ENCODE assay signal across 16 mouse cellular contexts in genomic region chr10:83852194-83852593, GRCm38 (mm10).
A peak's percentile ranks its signal among the peaks of the same experiment; 100 is the strongest.
DNase-seq lines count a peak whose midpoint lies in the region; ATAC-seq and TF ChIP-seq lines count a peak whose summit lies in the region.
"Had no signal": no experiment of that assay in that cellular context is flagged by ENCODE, and none has a peak within 500 bp of the region (broad histone marks: within the 10 kb centered on the region; RNA-seq: fewer than 3 reads in every experiment).

No protein-coding gene starts in this region.

- H3K4me3 ChIP-seq in forebrain, embryonic 16.5 days (replicated peaks; ENCODE audit: low read length), result no peak overlapping the region
- no peak overlapping the region for H3K4me3 ChIP-seq in forebrain, embryonic 15.5 days
- H3K4me3 ChIP-seq in lung, embryonic 14.5 days (ENCODE audit: low read depth, low read length), result no peak overlapping the region
- H3K4me3 ChIP-seq in lung, adult 2 months (replicated peaks; ENCODE audit: extremely low read depth, low read depth, low read length), result no peak overlapping the region
- no peak overlapping the region for H3K4me3 ChIP-seq in neural tube, embryonic 13.5 days
- H3K4me3 ChIP-seq in neural tube, embryonic 15.5 days (replicated peaks), result no peak overlapping the region
- H3K4me3 ChIP-seq: embryonic facial prominence, embryonic 13.5 days; heart, embryonic 13.5 days; hindbrain, embryonic 15.5 days had no signal

- H3K36me3 ChIP-seq in forebrain, embryonic 16.5 days (ENCODE audit: control insufficient read depth, insufficient read depth), result no peaks in the 10 kb centered on the region
- H3K36me3 ChIP-seq in forebrain, embryonic 15.5 days, result no peaks in the 10 kb centered on the region
- H3K36me3 ChIP-seq in lung, embryonic 14.5 days (ENCODE audit: insufficient read depth), result no peaks in the 10 kb centered on the region
- no peaks in the 10 kb centered on the region for H3K36me3 ChIP-seq in neural tube, embryonic 13.5 days
- no peaks in the 10 kb centered on the region for H3K36me3 ChIP-seq in neural tube, embryonic 15.5 days
- H3K36me3 ChIP-seq: embryonic facial prominence, embryonic 13.5 days; heart, embryonic 13.5 days; hindbrain, embryonic 15.5 days had no signal

- no peak overlapping the region for H3K4me2 ChIP-seq in forebrain, embryonic 16.5 days (ENCODE audit: low read length)
- H3K4me2 ChIP-seq in forebrain, embryonic 15.5 days (replicated peaks), result no peak overlapping the region
- no peak overlapping the region for H3K4me2 ChIP-seq in lung, embryonic 14.5 days
- no peak overlapping the region for H3K4me2 ChIP-seq in neural tube, embryonic 13.5 days
- H3K4me2 ChIP-seq in neural tube, embryonic 15.5 days, result no peak overlapping the region
- H3K4me2 ChIP-seq: embryonic facial prominence, embryonic 13.5 days; heart, embryonic 13.5 days; hindbrain, embryonic 15.5 days had no signal

- H3K9me3 ChIP-seq in forebrain, embryonic 16.5 days (ENCODE audit: control insufficient read depth, low read length), result no peaks in the 10 kb centered on the region
- no peaks in the 10 kb centered on the region for H3K9me3 ChIP-seq in forebrain, embryonic 15.5 days
- no peaks in the 10 kb centered on the region for H3K9me3 ChIP-seq in lung, embryonic 14.5 days (ENCODE audit: low read depth, low read length)
- no peaks in the 10 kb centered on the region for H3K9me3 ChIP-seq in neural tube, embryonic 13.5 days
- H3K9me3 ChIP-seq in neural tube, embryonic 15.5 days (replicated peaks), result no peaks in the 10 kb centered on the region
- H3K9me3 ChIP-seq: embryonic facial prominence, embryonic 13.5 days; heart, embryonic 13.5 days; hindbrain, embryonic 15.5 days had no signal

- no peak overlapping the region for H3K9ac ChIP-seq in forebrain, embryonic 16.5 days (replicated peaks; ENCODE audit: low read depth, low read length)
- no peak overlapping the region for H3K9ac ChIP-seq in forebrain, embryonic 15.5 days (replicated peaks)
- H3K9ac ChIP-seq in lung, embryonic 14.5 days, result no peak overlapping the region
- H3K9ac ChIP-seq in neural tube, embryonic 13.5 days, result no peak overlapping the region
- no peak overlapping the region for H3K9ac ChIP-seq in neural tube, embryonic 15.5 days (replicated peaks)
- H3K9ac ChIP-seq: embryonic facial prominence, embryonic 13.5 days; heart, embryonic 13.5 days; hindbrain, embryonic 15.5 days had no signal

- no peak for DNase-seq in lung, embryonic 14.5 days
- DNase-seq in lung, adult 2 months, result no peak
- DNase-seq in gastrocnemius, postnatal 10 days, result no peak
- DNase-seq: adrenal gland, postnatal 10 days; cerebellum, adult 18-20 months; cerebellum, adult 9-11 months; cerebellum, postnatal 36 days; gastrocnemius, postnatal 14 days; heart, postnatal 36 days had no signal

- 0 out of 2 replicates have a peak, but pooled peaks have one; percentile 31 for ATAC-seq in forebrain, embryonic 16.5 days
- no peak for ATAC-seq in forebrain, embryonic 15.5 days (replicated peaks)
- no peak for ATAC-seq in lung, embryonic 14.5 days (ENCODE audit: insufficient read depth)
- no peak for ATAC-seq in neural tube, embryonic 13.5 days (ENCODE audit: low read depth)
- ATAC-seq in neural tube, embryonic 15.5 days (ENCODE audit: low FRiP score), result no peak

- H3K27ac ChIP-seq in forebrain, embryonic 16.5 days (ENCODE audit: low read length), result no peak overlapping the region
- no peak overlapping the region for H3K27ac ChIP-seq in forebrain, embryonic 15.5 days (replicated peaks)
- H3K27ac ChIP-seq in lung, embryonic 14.5 days (ENCODE audit: low read depth), result peak overlapping the region; percentile 32; the same call in 1 of the 2 replicates
- H3K27ac ChIP-seq in neural tube, embryonic 13.5 days (replicated peaks), result 0 out of 2 replicates have a peak overlapping the region, but pooled peaks have one; percentile 20
- H3K27ac ChIP-seq in neural tube, embryonic 15.5 days (replicated peaks), result no peak overlapping the region
- H3K27ac ChIP-seq: embryonic facial prominence, embryonic 13.5 days; heart, embryonic 13.5 days; hindbrain, embryonic 15.5 days had no signal

- no peaks in the 10 kb centered on the region for H3K4me1 ChIP-seq in forebrain, embryonic 16.5 days (replicated peaks; ENCODE audit: control insufficient read depth, insufficient read depth, low read length)
- H3K4me1 ChIP-seq in forebrain, embryonic 15.5 days, result no peaks in the 10 kb centered on the region
- H3K4me1 ChIP-seq in lung, embryonic 14.5 days (ENCODE audit: insufficient read depth), result 0 out of 2 replicates have a peak, but pooled peaks cover 5% of the 10 kb centered on the region
- no peaks in the 10 kb centered on the region; the same call in 1 of the 2 replicates for H3K4me1 ChIP-seq in lung, adult 2 months (ENCODE audit: control insufficient read depth, insufficient read depth, low read length)
- peaks cover 9% of the 10 kb centered on the region for H3K4me1 ChIP-seq in neural tube, embryonic 13.5 days (replicated peaks)
- 0 out of 2 replicates have a peak, but pooled peaks cover 3% of the 10 kb centered on the region for H3K4me1 ChIP-seq in neural tube, embryonic 15.5 days

- TF ChIP-seq POLR2A in lung, adult 2 months (IDR thresholded peaks at IDR 0.05; ENCODE audit: borderline replicate concordance, extremely low read depth, low read depth, low read length), result no peak

- WGBS in forebrain, embryonic 16.5 days, result 63% methylated on average over 5 of the region's 5 CpGs
- WGBS in forebrain, embryonic 15.5 days, result 69% methylated on average over 5 of the region's 5 CpGs
- 61% methylated on average over 5 of the region's 5 CpGs for WGBS in lung, embryonic 14.5 days
- WGBS in lung, adult 2 months, result 74% methylated on average over 5 of the region's 5 CpGs
- 61% methylated on average over 5 of the region's 5 CpGs for WGBS in neural tube, embryonic 13.5 days
- 53% methylated on average over 5 of the region's 5 CpGs for WGBS in neural tube, embryonic 15.5 days

- H3K27me3 ChIP-seq in forebrain, embryonic 16.5 days (replicated peaks; ENCODE audit: control insufficient read depth, insufficient read depth, low read length), result no peaks in the 10 kb centered on the region
- H3K27me3 ChIP-seq in forebrain, embryonic 15.5 days, result no peaks in the 10 kb centered on the region
- no peaks in the 10 kb centered on the region for H3K27me3 ChIP-seq in lung, embryonic 14.5 days (ENCODE audit: insufficient read depth, low read length)
- H3K27me3 ChIP-seq in neural tube, embryonic 13.5 days, result no peaks in the 10 kb centered on the region
- no peaks in the 10 kb centered on the region for H3K27me3 ChIP-seq in neural tube, embryonic 15.5 days (replicated peaks)
- H3K27me3 ChIP-seq: heart, embryonic 13.5 days; hindbrain, embryonic 15.5 days had no signal

- TF ChIP-seq CTCF in lung, embryonic 14.5 days (IDR thresholded peaks at IDR 0.05; ENCODE audit: low read depth), result no peak
- TF ChIP-seq CTCF in lung, adult 2 months (IDR thresholded peaks at IDR 0.05; ENCODE audit: insufficient read depth, low read length), result no peak

Comparison
In these comparisons a context has a peak if more than half of its experiments do, and no peak if none do; other contexts are left out.
1. H3K27ac ChIP-seq: peak in lung, embryonic 14.5 days (single experiment) and neural tube, embryonic 13.5 days (single experiment); none in forebrain, embryonic 16.5 days (single experiment), forebrain, embryonic 15.5 days (single experiment) and neural tube, embryonic 15.5 days (single experiment).